Mouse (Mus musculus) MEL (cell line): ENCODE data around the gene Rph3al. TPM values are rescaled to one million over a fixed set of nuclear protein-coding genes. Genes with fewer than 3 reads are reported as not detected.

Source experiments
- DNase-seq: peaks from one replicate; pipeline ENCODE4 v3.0.0; 2011; ENCODE audit warnings: low read depth, low spot score
- H3K27ac ChIP-seq: 2 replicates; pipeline ENCODE4 v1.5.1; 2012; ENCODE audit warnings: low read depth, mild to moderate bottlenecking, control low read depth, low read length, moderate library complexity; ENCODE audit not compliant: control insufficient read depth
- H3K27me3 ChIP-seq, 2 experiments: fragments of 150-350 bp in 1 of 2; sonication (generic) in 1 of 2; 2 replicates each; pipeline ENCODE4 v1.6.1; 2012; ENCODE audit warnings: low read length in 2 of 2, mild to moderate bottlenecking in 2 of 2, improper control_type of control experiment in 1 of 2, moderate library complexity in 1 of 2; ENCODE audit not compliant: insufficient read depth in 2 of 2, control insufficient read depth in 1 of 2
- H3K36me3 ChIP-seq, 2 experiments: 2 replicates each; pipeline ENCODE4 v1.6.1; 2012 to 2014; ENCODE audit warnings: low read length in 2 of 2, improper control_type of control experiment in 1 of 2, inconsistent platforms in 1 of 2, mild to moderate bottlenecking in 1 of 2; ENCODE audit not compliant: insufficient read depth in 2 of 2, control insufficient read depth in 1 of 2
- H3K4me1 ChIP-seq, 2 experiments: fragments of 150-350 bp in 1 of 2; sonication (generic) in 1 of 2; 2 replicates each; pipeline ENCODE4 v1.6.1; 2012; ENCODE audit warnings: low read length in 2 of 2, improper control_type of control experiment in 1 of 2, mild to moderate bottlenecking in 1 of 2; ENCODE audit not compliant: insufficient read depth in 2 of 2, control insufficient read depth in 1 of 2
- H3K4me3 ChIP-seq, 2 experiments: fragments of 150-350 bp in 1 of 2; sonication (generic) in 1 of 2; 2 replicates each; pipeline ENCODE4 v1.5.1; 2012; ENCODE audit warnings: low read depth in 2 of 2, low read length in 2 of 2, mild to moderate bottlenecking in 2 of 2, moderate library complexity in 2 of 2, control low read depth in 1 of 2, improper control_type of control experiment in 1 of 2; ENCODE audit not compliant: control insufficient read depth in 1 of 2, insufficient read depth in 1 of 2
- H3K79me2 ChIP-seq: 2 replicates; pipeline ENCODE4 v1.6.1; 2012; ENCODE audit warnings: mild to moderate bottlenecking, low read length, moderate library complexity; ENCODE audit not compliant: control insufficient read depth, poor library complexity, insufficient read depth
- H3K9ac ChIP-seq: 2 replicates; pipeline ENCODE4 v1.6.1; 2012; ENCODE audit warnings: low read depth, mild to moderate bottlenecking, control low read depth, low read length, moderate library complexity; ENCODE audit not compliant: control insufficient read depth, poor library complexity, severe bottlenecking
- H3K9me3 ChIP-seq: fragments of 150-350 bp; sonication (generic); replicated peaks from 2 replicates; pipeline ENCODE4 v1.6.1; 2012; ENCODE audit warnings: mild to moderate bottlenecking, low read length, improper control_type of control experiment, moderate library complexity; ENCODE audit not compliant: insufficient read depth
- CHD1 ChIP-seq: IDR thresholded peaks from 2 replicates; pipeline ENCODE4 v1.6.1; 2012; ENCODE audit warnings: low read depth, mild to moderate bottlenecking, inconsistent platforms, low read length, improper control_type of control experiment
- CHD2 ChIP-seq: IDR thresholded peaks from 2 replicates; pipeline ENCODE4 v1.6.1; 2011; ENCODE audit warnings: low read length, improper control_type of control experiment
- CTCF ChIP-seq, 3 experiments: IDR thresholded peaks in 2 of 3; conservative IDR thresholded peaks in 1 of 3; 2 replicates each; pipeline ENCODE4 v1.5.1; 2011 to 2012; ENCODE audit warnings: low read length in 3 of 3, low read depth in 2 of 3, mild to moderate bottlenecking in 2 of 3, improper control_type of control experiment in 1 of 3, inconsistent platforms in 1 of 3, mixed read lengths in 1 of 3, moderate library complexity in 1 of 3; ENCODE audit not compliant: control insufficient read depth in 1 of 3, insufficient read depth in 1 of 3, poor library complexity in 1 of 3, severe bottlenecking in 1 of 3
- ELF1 ChIP-seq: IDR thresholded peaks from 2 replicates; pipeline ENCODE4 v1.6.1; 2014; ENCODE audit warnings: low read depth, mild to moderate bottlenecking, inconsistent platforms, low read length, improper control_type of control experiment, moderate library complexity
- EP300 ChIP-seq, 2 experiments: IDR thresholded peaks; 2 replicates each; pipeline ENCODE4 v1.6.1; 2011; ENCODE audit warnings: improper control_type of control experiment in 2 of 2, low read length in 2 of 2, low read depth in 1 of 2, mild to moderate bottlenecking in 1 of 2
- GABPA ChIP-seq: IDR thresholded peaks from 2 replicates; pipeline ENCODE4 v1.6.1; 2012; ENCODE audit warnings: low read depth, mild to moderate bottlenecking, inconsistent platforms, low read length, improper control_type of control experiment, moderate library complexity
- GATA1 ChIP-seq: IDR thresholded peaks from 2 replicates; pipeline ENCODE4 v1.6.1; 2011; ENCODE audit warnings: low read depth, low read length, improper control_type of control experiment
- HCFC1 ChIP-seq: IDR thresholded peaks from 2 replicates; pipeline ENCODE4 v1.6.1; 2012; ENCODE audit warnings: low read depth, mild to moderate bottlenecking, inconsistent platforms, low read length, improper control_type of control experiment, moderate library complexity
- JUND ChIP-seq: IDR thresholded peaks from 2 replicates; pipeline ENCODE4 v1.6.1; 2011; ENCODE audit warnings: low read depth, mild to moderate bottlenecking, improper control_type of control experiment, low read length
- KAT2A ChIP-seq: conservative IDR thresholded peaks from 2 replicates; pipeline ENCODE4 v1.6.1; 2012; ENCODE audit warnings: low read depth, low read length, improper control_type of control experiment, inconsistent platforms
- MAX ChIP-seq: IDR thresholded peaks from 2 replicates; pipeline ENCODE4 v1.6.1; 2011; ENCODE audit warnings: low read length, improper control_type of control experiment
- MEF2A ChIP-seq: IDR thresholded peaks from 2 replicates; pipeline ENCODE4 v1.6.1; 2014; ENCODE audit warnings: low read depth, mild to moderate bottlenecking, inconsistent platforms, low read length, improper control_type of control experiment; ENCODE audit not compliant: poor library complexity, insufficient replicate concordance, severe bottlenecking; ENCODE audit errors: extremely low read depth
- MXI1 ChIP-seq: IDR thresholded peaks from 2 replicates; pipeline ENCODE4 v1.6.1; 2011; ENCODE audit warnings: mild to moderate bottlenecking, low read depth, low read length, improper control_type of control experiment
- MYB ChIP-seq: IDR thresholded peaks from 2 replicates; pipeline ENCODE4 v1.6.1; 2011; ENCODE audit warnings: mild to moderate bottlenecking, low read depth, low read length, improper control_type of control experiment
- MYC ChIP-seq: IDR thresholded peaks from 2 replicates; pipeline ENCODE4 v1.6.1; 2011; ENCODE audit warnings: low read depth, mild to moderate bottlenecking, low read length, improper control_type of control experiment, moderate library complexity
- POLR2A ChIP-seq, 2 experiments: IDR thresholded peaks; 2 replicates each; pipeline ENCODE4 v1.6.1; 2011 to 2012; ENCODE audit warnings: low read length in 2 of 2, mild to moderate bottlenecking in 2 of 2, control low read depth in 1 of 2, improper control_type of control experiment in 1 of 2, low read depth in 1 of 2, moderate library complexity in 1 of 2; ENCODE audit not compliant: control insufficient read depth in 1 of 2, insufficient read depth in 1 of 2, poor library complexity in 1 of 2
- POLR2AphosphoS2 ChIP-seq: IDR thresholded peaks from 2 replicates; pipeline ENCODE4 v1.6.1; 2011; ENCODE audit warnings: low read length, improper control_type of control experiment
- POLR2AphosphoS5 ChIP-seq: IDR thresholded peaks from 2 replicates; pipeline ENCODE4 v1.6.1; 2012; ENCODE audit warnings: low read depth, borderline replicate concordance, mild to moderate bottlenecking, inconsistent platforms, low read length, moderate library complexity, mixed read lengths
- RAD21 ChIP-seq: IDR thresholded peaks from 2 replicates; pipeline ENCODE4 v1.6.1; 2011; ENCODE audit warnings: mild to moderate bottlenecking, low read depth, low read length, improper control_type of control experiment
- RCOR1 ChIP-seq: IDR thresholded peaks from 2 replicates; pipeline ENCODE4 v1.6.1; 2012; ENCODE audit warnings: low read depth, mild to moderate bottlenecking, inconsistent platforms, low read length, improper control_type of control experiment
- TBP ChIP-seq: IDR thresholded peaks from 2 replicates; pipeline ENCODE4 v1.8.0; 2011; ENCODE audit warnings: low read depth, low read length, improper control_type of control experiment
- TCF12 ChIP-seq: IDR thresholded peaks from 2 replicates; pipeline ENCODE4 v1.6.1; 2014; ENCODE audit warnings: low read depth, mild to moderate bottlenecking, inconsistent platforms, low read length, improper control_type of control experiment, moderate library complexity
- UBTF ChIP-seq: IDR thresholded peaks from 2 replicates; pipeline ENCODE4 v1.6.1; 2012; ENCODE audit warnings: low read depth, mild to moderate bottlenecking, inconsistent platforms, low read length, improper control_type of control experiment, moderate library complexity, borderline replicate concordance; ENCODE audit not compliant: insufficient read depth
- USF1 ChIP-seq: IDR thresholded peaks from 2 replicates; pipeline ENCODE4 v1.6.1; 2014; ENCODE audit warnings: low read depth, mild to moderate bottlenecking, inconsistent platforms, low read length, improper control_type of control experiment, moderate library complexity
- ZKSCAN1 ChIP-seq: IDR thresholded peaks from 2 replicates; pipeline ENCODE4 v1.6.1; 2012; ENCODE audit warnings: low read depth, mild to moderate bottlenecking, inconsistent platforms, low read length, improper control_type of control experiment, moderate library complexity
- polyA plus RNA-seq, 2 experiments: library from polyadenylated mRNA; stranded (reverse) in 1 of 2; unstranded in 1 of 2; fragments of >175 nt in 1 of 2; fragments of >200 nt in 1 of 2; gene quantifications; 2 replicates each; pipeline versions ENCODE4 v1.2.1 to v1.2.4; 2012; ENCODE audit warnings: low replicate concordance in 2 of 2, low read depth in 1 of 2; ENCODE audit not compliant: insufficient read length in 2 of 2, insufficient read depth in 1 of 2, missing spikeins in 1 of 2
- total RNA-seq: library from RNA; depleted of rRNA; stranded (reverse); fragments of 300-350 nt; gene quantifications from 2 replicates; pipeline ENCODE4 v1.2.3, GENCODE M21; 2012

Rph3al gene
- total and polyA plus RNA-seq, 3 experiments, result 9.4 to 23.0 TPM; not detected in 1

DNA sequence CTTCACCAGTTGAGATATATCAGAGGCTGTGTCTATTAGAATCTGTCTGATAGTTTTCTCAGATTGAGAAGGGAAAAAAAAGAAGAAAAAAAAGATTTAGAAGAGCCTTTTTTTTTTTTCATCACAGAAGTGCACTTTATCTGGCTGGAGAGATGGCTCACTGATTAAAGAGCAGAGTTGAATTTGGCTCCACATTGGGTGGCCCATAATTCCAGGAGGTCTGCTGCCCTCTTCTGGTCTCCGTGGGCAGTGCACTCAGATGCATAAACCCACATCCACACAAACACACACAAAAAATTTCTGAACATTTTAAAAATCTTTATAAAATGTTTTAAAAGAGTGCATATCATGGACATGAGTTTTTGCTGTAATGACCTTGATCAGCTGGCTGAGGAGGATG lies 35.8 kb upstream of the Rph3al start (continued):
- TF ChIP-seq MYC (no peak), MEF2A (no peak), HCFC1 (no peak), POLR2AphosphoS5 (no peak), CHD1 (no peak), MAX (no peak), EP300 (IDR thresholded peaks at IDR 0.05; ENCODE audit: low read depth in 1 of 2, low read length in 2 of 2) (no peak), GABPA (no peak), GATA1 (peak; percentile 46; the same call in 1 of the 2 replicates), USF1 (no peak), TBP (no peak), MXI1 (no peak), ELF1 (no peak), POLR2A (IDR thresholded peaks at IDR 0.05; ENCODE audit: control insufficient read depth in 1 of 2, insufficient read depth in 1 of 2, low read depth in 1 of 2, low read length in 2 of 2, poor library complexity in 1 of 2) (no peak), RAD21 (peak; percentile 76)

DNA sequence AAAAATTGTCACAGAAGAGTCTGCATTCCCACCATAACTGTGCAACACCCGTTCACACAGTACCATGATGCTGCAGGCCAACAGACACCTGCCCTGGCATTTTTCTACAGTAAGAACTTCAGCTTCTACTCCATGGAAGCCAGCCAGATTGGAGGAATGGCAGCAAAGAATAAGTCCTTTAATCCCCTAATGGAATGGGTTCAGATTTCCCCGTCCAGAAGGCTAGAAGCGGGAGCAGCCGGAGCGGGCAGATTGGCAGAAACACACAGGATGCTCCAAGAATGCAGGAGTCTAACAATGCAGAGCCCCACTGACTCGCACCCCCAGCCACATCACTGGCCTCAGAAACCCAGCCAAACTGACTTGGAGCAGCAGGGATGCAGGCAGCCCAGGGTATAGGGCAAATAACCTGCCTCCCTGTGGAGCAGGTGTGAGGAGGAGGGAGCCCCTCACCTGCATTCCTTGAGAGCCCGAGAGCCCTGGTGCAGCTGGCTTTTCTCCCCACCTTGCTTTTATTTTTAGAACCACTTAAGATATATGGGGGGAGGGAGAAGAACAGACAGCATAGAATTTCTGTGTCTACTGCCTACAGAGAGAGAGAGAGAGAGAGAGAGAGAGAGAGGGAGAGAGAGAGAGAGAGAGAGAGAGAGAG lies 34.8 kb upstream of the Rph3al start:
- no peak overlapping the region for H3K27ac ChIP-seq
- no peak for DNase-seq
- H3K9ac ChIP-seq, result no peak overlapping the region
- H3K9me3 ChIP-seq, result no peaks in the 10 kb centered on the region
- TF ChIP-seq HCFC1, result no peak
- no peak for TF ChIP-seq KAT2A
- no peak for TF ChIP-seq ZKSCAN1
- TF ChIP-seq CHD2, result no peak
- TF ChIP-seq RCOR1, result no peak
- no peak for TF ChIP-seq TBP
- no peak for TF ChIP-seq TCF12
- no peak for TF ChIP-seq JUND
- no peak for TF ChIP-seq MYB
- TF ChIP-seq CTCF (IDR thresholded peaks at IDR 0.05 in 2 of 3, conservative IDR thresholded peaks at IDR 0.05 in 1 of 3; ENCODE audit: control insufficient read depth in 1 of 3, insufficient read depth in 1 of 3, low read depth in 2 of 3, low read length in 3 of 3, poor library complexity in 1 of 3, severe bottlenecking in 1 of 3), result no peak
- no peak for TF ChIP-seq UBTF
- TF ChIP-seq POLR2AphosphoS2, result no peak
- H3K79me2 ChIP-seq, result no peaks in the 10 kb centered on the region
- no peaks in the 10 kb centered on the region for H3K27me3 ChIP-seq
- no peak overlapping the region for H3K4me3 ChIP-seq
- peaks cover 2 to 13% of the 10 kb centered on the region in 2 experiments; a peak in 3 of 4 replicates for H3K4me1 ChIP-seq
- peaks cover 0 to 4% of the 10 kb centered on the region in 2 experiments; a peak in 2 of 4 replicates for H3K36me3 ChIP-seq
